Mouse (Mus musculus) hindbrain, embryonic 14.5 days (tissue): ENCODE results near the gene Cenpq. TPM values are rescaled to one million over a fixed set of nuclear protein-coding genes. Genes with fewer than 3 reads are reported as not detected.
A peak's percentile ranks its signal among the peaks of the same experiment; 100 is the strongest.

Source experiments
- ATAC-seq: fragments of 200-750 bp; cut with Nextera tagmentation; 2 replicates; pipeline ENCODE4 v1.8.0; 2017; ENCODE audit warnings: moderate number of reproducible peaks, mild to moderate bottlenecking, moderate TSS enrichment, moderate library complexity; ENCODE audit not compliant: low FRiP score
- DNase-seq: peaks from one replicate; pipeline ENCODE4 v3.0.0-alpha.2; 2015; ENCODE audit warnings: low spot score
- H3K27ac ChIP-seq: fragments of 300-500 bp; sonication (generic); 2 replicates; pipeline ENCODE4 v1.5.1; 2014; ENCODE audit warnings: mild to moderate bottlenecking, moderate library complexity
- H3K27me3 ChIP-seq: fragments of 300-500 bp; sonication (generic); 2 replicates; pipeline ENCODE4 v1.6.1; 2014; ENCODE audit warnings: mild to moderate bottlenecking, low read length, mixed read lengths; ENCODE audit not compliant: control insufficient read depth, insufficient read depth
- H3K36me3 ChIP-seq: fragments of 300-500 bp; sonication (generic); replicated peaks from 2 replicates; pipeline ENCODE4 v1.6.1; 2014; ENCODE audit not compliant: control insufficient read depth, insufficient read depth
- H3K4me1 ChIP-seq: fragments of 300-500 bp; sonication (generic); replicated peaks from 2 replicates; pipeline ENCODE4 v1.6.1; 2014; ENCODE audit warnings: antibody characterized with exemption, low read length, mixed read lengths; ENCODE audit not compliant: control insufficient read depth, insufficient read depth
- H3K4me2 ChIP-seq: fragments of 300-500 bp; sonication (generic); replicated peaks from 2 replicates; pipeline ENCODE4 v1.6.1; 2014; ENCODE audit warnings: mild to moderate bottlenecking, moderate library complexity
- H3K4me3 ChIP-seq: fragments of 300-500 bp; sonication (generic); replicated peaks from 2 replicates; pipeline ENCODE4 v1.5.1; 2014; ENCODE audit warnings: mild to moderate bottlenecking, low read length
- H3K9ac ChIP-seq: fragments of 300-500 bp; sonication (generic); 2 replicates; pipeline ENCODE4 v1.6.1; 2014
- H3K9me3 ChIP-seq: fragments of 300-500 bp; sonication (generic); 2 replicates; pipeline ENCODE4 v1.6.1; 2016; ENCODE audit warnings: low read length; ENCODE audit not compliant: control insufficient read depth
- WGBS: fragments of 180-500 bp; shearing (Covaris S2); extraction: QIAGEN DNeasy Blood & Tissue Kit; methylation state at CpG from one replicate; pipeline ENCODE4 v1.1.7; 2014; 5-methylcytosine and 5-hydroxymethylcytosine counted together
- polyA plus RNA-seq: library from polyadenylated mRNA; unstranded; fragments of >200 nt; fragmentation: Nextera tagmentation; extraction: Ambion mirVana; gene quantifications from 2 replicates; pipeline ENCODE4 v1.2.1, GENCODE M21; 2014

The Cenpq gene
- polyA plus RNA-seq, 1 experiment from 2014 or later = 9.4 TPM

DNA sequence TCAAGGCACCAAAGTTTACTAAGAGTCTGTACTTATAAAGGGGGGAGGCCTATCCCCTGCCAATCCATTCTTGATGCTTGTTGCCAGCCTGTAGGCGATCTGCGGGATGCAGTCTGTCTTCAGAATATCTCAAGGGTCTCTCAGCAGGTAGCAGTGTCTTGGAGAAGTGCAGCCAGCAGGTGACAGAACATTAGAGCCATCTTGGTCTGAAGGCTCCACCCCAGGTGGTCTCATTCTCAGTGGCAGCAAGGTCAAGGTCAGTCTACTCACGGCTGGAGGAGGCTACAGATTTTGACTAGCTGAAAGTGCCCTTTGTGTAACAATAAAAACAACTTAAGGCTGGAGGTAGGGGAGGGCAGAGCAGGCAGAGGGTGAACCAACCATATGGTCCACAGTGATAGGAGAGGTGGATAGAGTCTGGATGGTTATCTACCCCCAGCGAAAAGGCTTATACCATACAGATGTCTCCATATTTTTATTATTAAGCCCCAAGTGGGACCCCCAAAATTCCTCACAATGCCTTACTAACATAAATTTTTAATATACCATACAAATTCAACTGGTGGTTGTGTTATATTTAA is 35.0 kb downstream of the Cenpq start:
- Histone ChIP-seq H3K9me3 (no peaks in the 10 kb centered on the region), H3K27ac (no peak overlapping the region), H3K4me2 (no peak overlapping the region), H3K36me3 (no peaks in the 10 kb centered on the region), H3K27me3 (no peaks in the 10 kb centered on the region), H3K4me1 (peaks cover 3% of the 10 kb centered on the region; the same call in 1 of the 2 replicates), H3K9ac (no peak overlapping the region), H3K4me3 (no peak overlapping the region)
- WGBS = 36% methylated on average over 4 of the region's 4 CpGs
- ATAC-seq = no peak
- DNase-seq = no peak

DNA sequence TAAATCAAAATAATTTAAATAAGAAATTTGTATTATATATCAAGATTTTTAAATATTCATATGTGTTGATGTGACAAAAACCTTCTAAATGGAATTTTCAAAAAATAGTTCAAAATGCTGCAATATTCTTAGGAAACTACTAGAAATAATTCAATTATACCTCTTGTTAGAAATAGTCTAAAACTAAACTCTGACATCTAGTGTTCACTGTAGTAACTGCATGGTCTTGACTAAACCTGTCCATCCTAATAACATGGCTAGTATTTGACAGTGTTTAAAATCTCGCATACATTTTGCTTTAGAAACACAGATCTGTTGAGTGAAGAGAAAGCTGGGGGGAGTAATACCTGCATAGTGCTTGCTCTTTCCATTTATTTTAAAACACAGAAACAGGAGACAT is 38.0 kb downstream of the Cenpq start:
- Histone ChIP-seq H3K27ac (no peak overlapping the region), H3K4me3 (no peak overlapping the region), H3K4me2 (no peak overlapping the region), H3K9ac (no peak overlapping the region), H3K4me1 (no peaks in the 10 kb centered on the region), H3K36me3 (no peaks in the 10 kb centered on the region), H3K9me3 (no peaks in the 10 kb centered on the region), H3K27me3 (no peaks in the 10 kb centered on the region)
- 63% methylated on average over 1 of the region's 1 CpGs for WGBS
- DNase-seq (peak; percentile 76), ATAC-seq (no peak)

DNA sequence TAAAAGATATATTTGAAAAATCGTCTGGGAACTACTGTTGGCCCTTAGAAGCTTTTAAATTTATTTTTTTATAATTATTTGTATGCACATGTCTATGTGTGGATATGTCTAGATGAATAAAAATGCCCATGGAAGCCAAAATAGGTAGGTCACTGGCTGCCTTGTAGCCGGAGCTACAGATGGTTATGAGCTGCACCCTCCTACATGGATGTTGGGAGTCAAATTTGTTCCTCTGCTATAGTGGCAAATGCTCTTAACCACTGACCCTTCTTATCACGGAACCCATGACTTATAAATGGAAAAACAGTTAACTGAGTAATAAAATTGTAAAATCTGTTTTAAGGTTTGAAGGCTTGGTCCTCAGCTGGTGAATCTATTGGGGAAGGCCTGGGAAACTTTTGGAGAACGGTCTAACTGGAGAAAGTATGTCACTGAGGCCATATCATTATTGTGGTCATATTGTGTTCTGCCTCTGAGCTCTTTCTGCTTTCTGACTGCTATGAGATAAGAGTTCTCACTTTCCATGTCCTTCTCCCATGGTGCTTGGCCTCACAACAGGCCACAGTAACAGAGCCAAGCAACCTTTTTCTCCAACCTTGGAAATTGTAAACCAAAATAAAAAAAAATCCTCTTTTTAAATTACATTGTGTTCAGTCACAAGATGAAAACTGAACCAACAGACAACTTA is 46.9 kb downstream of the Cenpq start:
- Histone ChIP-seq H3K4me2 (no peak overlapping the region), H3K27me3 (no peaks in the 10 kb centered on the region), H3K36me3 (no peaks in the 10 kb centered on the region), H3K9ac (no peak overlapping the region), H3K27ac (no peak overlapping the region), H3K4me3 (no peak overlapping the region), H3K4me1 (no peaks in the 10 kb centered on the region), H3K9me3 (no peaks in the 10 kb centered on the region)
- WGBS = 85% methylated on average over 4 of the region's 4 CpGs
- ATAC-seq = no peak
- DNase-seq = no peak

DNA sequence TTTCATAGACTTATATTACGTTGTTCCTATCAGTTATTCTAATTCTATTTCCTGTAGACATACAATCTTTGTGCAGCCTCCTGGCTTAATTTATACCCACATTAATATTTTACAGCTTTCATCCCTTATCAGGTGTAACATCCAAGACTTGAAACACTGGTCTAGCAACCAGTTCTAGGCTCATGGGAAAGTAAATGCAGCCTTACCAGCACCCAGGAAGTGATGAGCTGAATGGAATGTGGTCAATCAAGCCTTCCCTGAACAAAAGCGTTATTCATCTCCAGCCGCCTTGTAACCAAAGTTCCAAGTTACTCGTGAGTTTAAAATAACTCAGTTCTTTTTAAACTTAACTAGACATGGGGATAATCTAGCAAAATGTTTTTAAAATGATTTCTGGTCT is 49.7 kb downstream of the Cenpq start:
- no peaks in the 10 kb centered on the region for H3K36me3 ChIP-seq
- DNase-seq (no peak), ATAC-seq (no peak)
- H3K9me3 ChIP-seq = no peaks in the 10 kb centered on the region
- no peaks in the 10 kb centered on the region for H3K4me1 ChIP-seq
- H3K27ac ChIP-seq = no peak overlapping the region
- no peak overlapping the region for H3K9ac ChIP-seq
- H3K27me3 ChIP-seq = peaks cover 3% of the 10 kb centered on the region; the same call in 1 of the 2 replicates
- no peak overlapping the region for H3K4me2 ChIP-seq
- WGBS = 87% methylated on average over 4 of the region's 4 CpGs
- no peak overlapping the region for H3K4me3 ChIP-seq

DNA sequence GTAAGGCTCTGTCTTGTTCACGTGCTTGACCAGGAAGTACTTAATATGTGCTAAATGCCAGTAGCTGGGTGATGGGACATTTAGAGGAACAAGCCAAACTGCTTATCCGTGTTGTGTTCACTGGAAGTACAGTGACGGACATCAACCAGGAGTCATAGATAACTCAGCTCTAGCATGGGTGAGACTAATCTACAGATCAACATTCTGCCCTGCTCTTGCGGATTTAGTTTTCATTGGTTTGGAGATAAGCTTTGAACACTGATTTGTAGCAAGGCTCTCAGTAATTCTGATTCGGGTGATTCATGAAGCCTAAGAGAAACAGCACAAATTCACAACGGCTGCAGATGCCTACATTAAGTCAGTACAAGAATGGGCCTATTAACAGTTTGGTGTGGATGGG is 52.7 kb downstream of the Cenpq start:
- H3K4me2 ChIP-seq = no peak overlapping the region
- 96% methylated on average over 6 of the region's 6 CpGs for WGBS
- H3K4me1 ChIP-seq = peaks cover 6% of the 10 kb centered on the region; the same call in 1 of the 2 replicates
- DNase-seq (no peak), ATAC-seq (no peak)
- H3K27ac ChIP-seq = no peak overlapping the region
- H3K36me3 ChIP-seq = no peaks in the 10 kb centered on the region
- peaks cover 4% of the 10 kb centered on the region; the same call in 1 of the 2 replicates for H3K27me3 ChIP-seq
- H3K4me3 ChIP-seq = no peak overlapping the region
- no peak overlapping the region for H3K9ac ChIP-seq
- no peaks in the 10 kb centered on the region for H3K9me3 ChIP-seq

DNA sequence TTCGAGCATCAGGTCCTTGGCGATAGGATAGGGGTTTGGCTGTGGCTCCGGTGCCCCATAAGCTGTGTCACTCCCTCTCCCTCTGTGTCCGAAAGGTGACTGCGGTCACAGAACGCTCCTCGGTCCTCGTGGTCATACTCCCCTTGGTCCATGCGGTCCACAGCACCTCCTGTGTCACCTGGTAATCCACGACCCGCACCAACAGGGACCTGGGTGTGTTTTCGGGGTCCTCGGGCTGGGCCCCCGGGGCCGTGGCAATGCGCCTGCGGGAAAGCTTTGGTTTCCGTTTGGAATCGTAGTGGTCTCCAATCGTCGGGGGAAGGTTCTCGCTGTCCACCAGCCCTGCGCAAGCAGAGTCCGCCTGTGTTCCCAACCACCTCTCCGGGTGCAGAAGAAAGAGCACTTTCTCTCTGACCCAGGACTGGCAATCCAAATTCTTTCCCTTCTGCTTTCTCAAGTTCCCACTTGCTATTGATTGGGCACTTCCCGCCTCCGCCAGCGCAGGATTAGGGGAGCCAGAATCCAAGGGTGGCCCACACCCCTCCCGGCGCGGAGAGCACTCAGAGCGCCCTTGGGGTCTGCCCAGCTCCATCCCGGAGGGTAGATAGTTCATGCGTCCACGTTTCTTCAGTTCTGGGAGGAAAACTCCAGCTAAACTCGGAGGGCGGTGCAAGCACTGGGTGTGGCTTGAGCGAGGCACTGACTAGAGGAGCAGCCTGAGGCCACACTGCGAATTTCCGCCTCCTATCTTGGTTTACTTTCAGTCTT is 54.7 kb downstream of the Cenpq start, which contains the start of gene 9130008F23Rik:
Gene 9130008F23Rik, minus strand, starts transcription at position 636 of the 768 bp plus-strand sequence.
- Histone ChIP-seq H3K9ac (peak within 1 kb of the TSS; percentile 55), H3K9me3 (no peaks in the 10 kb centered on the region), H3K27ac (no peak within 1 kb of the TSS), H3K4me2 (peak within 1 kb of the TSS; percentile 92), H3K4me3 (peak within 1 kb of the TSS; percentile 52), H3K27me3 (peaks cover 4% of the 10 kb centered on the region; the same call in 1 of the 2 replicates), H3K4me1 (peaks cover 6% of the 10 kb centered on the region; the same call in 1 of the 2 replicates), H3K36me3 (no peaks in the 10 kb centered on the region)
- ATAC-seq (peak; percentile 75), DNase-seq (peak; percentile 24)
- under 1% methylated on average over 40 of the region's 40 CpGs for WGBS

DNA sequence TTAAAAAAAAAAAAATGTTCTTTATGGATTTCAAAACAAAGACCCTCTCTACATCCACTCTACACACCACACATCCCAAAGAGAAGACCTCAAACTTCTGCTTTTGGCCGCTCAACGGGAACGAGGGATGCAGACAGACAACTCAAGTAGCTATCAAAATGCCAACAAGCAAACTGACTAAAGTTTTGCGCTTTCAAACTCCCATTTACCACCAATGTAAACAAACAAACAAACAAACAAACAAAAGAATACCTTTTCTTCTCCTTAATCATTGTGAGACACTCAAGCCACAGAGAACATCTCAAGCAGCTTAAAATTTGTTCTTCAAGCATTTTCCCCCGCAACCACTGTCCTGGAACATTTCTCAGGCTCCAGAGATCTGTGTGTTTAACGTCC is 55.3 kb downstream of the Cenpq start:
- Histone ChIP-seq H3K27ac (no peak overlapping the region), H3K4me3 (peak overlapping the region; percentile 52), H3K9ac (no peak overlapping the region), H3K4me1 (peaks cover 6% of the 10 kb centered on the region; the same call in 1 of the 2 replicates), H3K9me3 (no peaks in the 10 kb centered on the region), H3K36me3 (no peaks in the 10 kb centered on the region), H3K4me2 (peak overlapping the region; percentile 92), H3K27me3 (peaks cover 4% of the 10 kb centered on the region; the same call in 1 of the 2 replicates)
- WGBS = 8% methylated on average over 6 of the region's 6 CpGs
- DNase-seq = no peak
- ATAC-seq = no peak

DNA sequence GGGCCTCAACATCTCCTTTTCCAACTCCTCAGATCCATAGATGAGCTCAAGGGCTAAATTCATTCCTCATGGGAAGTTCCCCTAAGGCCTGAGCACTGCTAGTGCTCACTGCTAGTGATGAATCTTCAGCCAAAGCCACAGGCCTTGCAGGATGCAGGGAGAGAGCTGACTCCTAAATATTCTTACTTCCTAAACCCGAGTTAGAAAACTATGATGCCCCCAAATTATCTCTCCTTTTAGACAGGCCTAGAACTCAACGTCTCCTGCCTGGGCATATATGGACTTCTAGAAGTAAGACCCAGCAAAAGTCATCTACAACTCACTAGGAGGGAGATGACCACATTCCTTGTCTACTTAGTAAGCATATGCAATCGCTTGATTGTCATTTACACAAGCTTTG is 57.1 kb downstream of the Cenpq start:
- no peak for DNase-seq
- Histone ChIP-seq H3K36me3 (no peaks in the 10 kb centered on the region), H3K4me2 (no peak overlapping the region), H3K4me1 (peaks cover 6% of the 10 kb centered on the region; the same call in 1 of the 2 replicates), H3K9me3 (no peaks in the 10 kb centered on the region), H3K27me3 (peaks cover 4% of the 10 kb centered on the region; the same call in 1 of the 2 replicates), H3K27ac (no peak overlapping the region), H3K4me3 (no peak overlapping the region), H3K9ac (no peak overlapping the region)
- ATAC-seq = no peak
- 33% methylated on average over 3 of the region's 3 CpGs for WGBS

DNA sequence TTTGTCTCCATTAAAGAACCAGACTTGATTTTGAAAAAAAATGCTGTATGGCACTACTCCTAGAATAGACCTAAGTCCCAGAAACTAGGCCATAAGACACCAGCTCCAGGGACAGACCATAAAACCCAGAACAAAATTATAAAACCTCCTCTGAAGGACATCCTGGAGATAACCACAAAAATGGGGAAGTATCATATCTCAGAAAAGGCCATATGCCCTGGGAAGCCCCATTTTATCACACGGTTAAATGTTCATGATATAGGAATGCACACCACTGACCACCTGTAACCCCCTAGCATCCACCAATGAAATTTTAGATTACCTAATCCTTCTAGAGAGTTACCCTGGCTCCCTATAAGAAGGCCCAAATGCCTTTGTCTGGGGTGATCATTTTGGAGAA is 59.3 kb downstream of the Cenpq start:
- no peak for ATAC-seq
- Histone ChIP-seq H3K4me1 (peaks cover 6% of the 10 kb centered on the region; the same call in 1 of the 2 replicates), H3K4me2 (no peak overlapping the region), H3K9me3 (no peaks in the 10 kb centered on the region), H3K36me3 (no peaks in the 10 kb centered on the region), H3K27ac (no peak overlapping the region), H3K4me3 (no peak overlapping the region), H3K9ac (no peak overlapping the region), H3K27me3 (peaks cover 4% of the 10 kb centered on the region; the same call in 1 of the 2 replicates)
- 97% methylated on average over 1 of the region's 1 CpGs for WGBS
- no peak for DNase-seq
